Mouse (Mus musculus) lung, adult 18-20 months (tissue): ENCODE measurements around the gene Cbx4.
A peak's percentile ranks its signal among the peaks of the same experiment; 100 is the strongest.

Source experiments
- DNase-seq, 2 experiments: peaks; one replicate each; pipeline ENCODE4 v3.0.0; 2022; ENCODE audit warnings: mixed read lengths in 2 of 2

The Cbx4 gene

DNA sequence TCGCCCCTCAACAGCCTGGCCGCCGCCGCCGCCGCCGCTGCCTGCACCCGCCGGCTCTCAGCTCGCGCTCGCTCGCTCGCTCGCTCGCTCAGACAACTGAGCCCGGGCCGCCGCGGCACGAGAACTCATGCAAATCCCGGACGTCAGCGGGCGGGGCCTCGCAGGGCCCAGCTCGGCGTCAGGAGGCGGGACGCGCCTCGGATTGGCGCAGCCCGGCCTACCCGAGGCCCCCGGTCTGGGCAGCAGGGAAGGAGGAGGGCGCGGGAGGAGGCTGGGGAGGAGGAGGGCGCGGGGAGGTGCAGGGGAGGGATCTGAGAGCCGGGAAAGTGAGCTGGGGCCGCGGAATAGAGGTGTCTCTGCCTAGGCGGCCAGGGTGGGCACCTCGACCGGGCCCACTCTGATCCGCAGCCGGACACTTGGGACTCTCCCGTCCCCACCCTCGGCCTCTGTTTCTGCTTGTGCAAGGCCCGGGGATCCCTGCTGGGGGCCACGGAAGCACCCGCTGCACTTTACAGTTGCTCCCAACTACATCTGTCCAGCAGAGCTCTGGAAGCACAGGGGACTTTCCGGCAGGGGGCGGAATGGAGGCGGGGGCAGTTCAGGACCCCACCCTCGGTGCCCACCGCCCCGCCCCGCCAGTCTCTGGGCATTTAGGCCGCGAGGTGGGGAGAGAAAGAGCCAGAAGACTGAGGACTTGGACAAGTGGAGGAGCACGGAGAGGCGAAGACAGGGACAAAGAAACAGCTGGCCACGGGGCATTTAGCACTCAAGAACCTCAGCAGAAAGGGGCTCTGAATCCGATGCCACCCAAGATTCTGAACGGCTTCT is at the start of gene Cbx4:
Cbx4 (minus strand) TSS at position 78 of the 828 bp plus-strand sequence.
- DNase-seq = peak; percentile 93 to 95

DNA sequence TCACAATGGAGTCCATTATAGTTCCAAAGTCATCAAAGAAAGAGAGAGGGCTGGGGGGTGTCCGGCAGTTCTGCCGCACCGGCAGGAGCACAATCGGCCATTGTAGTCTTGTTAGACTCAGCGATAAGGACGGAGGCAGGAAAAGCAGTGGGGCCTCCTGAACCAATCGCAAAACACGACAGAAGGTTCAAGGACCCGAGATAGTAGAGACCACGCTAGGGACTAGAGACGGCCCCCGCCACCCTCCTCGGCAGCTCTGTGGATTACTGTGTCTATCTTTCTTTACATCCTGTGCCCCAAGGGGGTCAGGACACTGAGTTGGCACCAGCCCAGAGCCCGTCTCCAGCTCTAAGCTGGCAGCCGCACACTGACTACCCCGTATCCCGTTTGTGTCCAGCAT is 48.6 kb upstream of the Cbx4 start:
- no peak for DNase-seq

DNA sequence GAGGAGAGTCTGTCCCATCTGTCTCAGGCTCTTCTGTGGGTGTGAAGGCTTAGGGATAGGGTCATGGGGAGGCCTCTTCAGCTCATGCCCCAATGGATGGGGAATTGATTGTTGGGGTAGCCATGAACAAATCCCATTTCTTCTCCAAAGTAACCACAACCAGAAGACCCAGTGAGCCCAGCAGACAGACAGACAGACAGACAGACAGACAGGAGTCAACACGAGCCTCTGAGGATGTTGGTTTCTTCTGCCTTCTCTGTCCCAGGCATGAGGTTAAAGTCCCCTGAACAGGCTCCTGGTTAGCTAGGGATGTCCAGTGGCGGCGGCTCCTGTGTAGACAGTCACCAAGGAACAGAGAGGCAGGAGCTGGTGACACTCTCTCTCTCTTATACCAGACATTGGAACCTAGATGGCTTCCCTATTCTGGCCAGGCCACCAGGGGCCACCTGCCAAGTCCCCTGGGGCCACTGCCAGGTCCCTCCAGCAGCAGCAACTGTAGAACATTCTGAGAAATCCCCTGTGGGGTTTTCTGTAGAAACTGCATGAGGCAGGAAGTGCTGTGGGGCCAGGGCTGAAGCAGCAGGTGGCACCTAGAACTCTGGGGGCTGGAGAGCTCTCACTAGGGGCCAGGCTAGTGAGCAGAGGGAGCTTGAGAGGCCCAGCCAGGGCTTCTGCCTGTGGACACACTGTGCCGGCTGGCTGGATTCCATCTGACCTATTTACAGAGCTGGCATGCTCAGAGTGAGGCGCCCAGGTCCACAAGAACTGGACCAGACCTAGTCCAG is 47.6 kb upstream of the Cbx4 start:
- peak; percentile 50 to 54 for DNase-seq

DNA sequence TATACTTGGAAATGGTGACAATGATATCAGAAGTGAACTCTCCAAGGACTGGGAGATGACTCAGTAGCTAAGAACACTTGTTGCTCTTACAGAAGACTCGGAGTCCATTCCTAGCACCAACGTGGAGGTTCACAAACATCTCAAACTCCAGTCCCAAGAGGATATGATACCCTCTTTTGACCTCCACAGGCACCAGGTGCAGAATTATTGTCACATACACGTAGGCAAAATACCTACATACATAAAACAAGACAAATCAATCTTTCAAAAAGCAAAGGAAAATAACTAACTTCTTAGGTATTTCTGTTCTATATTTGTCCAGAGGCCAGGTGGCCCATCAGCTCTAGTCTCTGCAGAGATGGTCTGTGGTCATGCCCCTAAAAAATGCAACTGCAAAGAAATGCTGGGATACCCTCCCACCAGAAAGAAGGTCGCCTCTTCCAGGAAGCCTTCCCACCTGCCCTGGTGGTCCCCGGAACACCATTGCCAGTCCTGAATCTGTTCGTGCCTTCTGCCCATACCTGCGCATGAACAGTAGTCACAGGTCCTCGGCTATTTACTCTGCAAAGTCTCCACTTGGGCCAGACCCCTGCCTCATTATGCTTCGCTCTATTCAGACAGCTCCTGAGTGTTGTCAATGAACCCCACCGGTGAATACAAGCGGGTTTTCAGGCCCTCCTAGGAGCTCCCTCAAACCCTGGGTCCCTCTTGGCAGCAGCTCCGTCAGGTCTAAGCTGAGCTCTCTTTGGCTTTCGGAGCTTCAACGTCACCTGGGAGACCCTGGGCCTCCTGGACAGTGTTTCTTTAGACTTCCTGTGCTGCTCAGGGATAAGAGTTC is 46.4 kb upstream of the Cbx4 start:
- no peak for DNase-seq

DNA sequence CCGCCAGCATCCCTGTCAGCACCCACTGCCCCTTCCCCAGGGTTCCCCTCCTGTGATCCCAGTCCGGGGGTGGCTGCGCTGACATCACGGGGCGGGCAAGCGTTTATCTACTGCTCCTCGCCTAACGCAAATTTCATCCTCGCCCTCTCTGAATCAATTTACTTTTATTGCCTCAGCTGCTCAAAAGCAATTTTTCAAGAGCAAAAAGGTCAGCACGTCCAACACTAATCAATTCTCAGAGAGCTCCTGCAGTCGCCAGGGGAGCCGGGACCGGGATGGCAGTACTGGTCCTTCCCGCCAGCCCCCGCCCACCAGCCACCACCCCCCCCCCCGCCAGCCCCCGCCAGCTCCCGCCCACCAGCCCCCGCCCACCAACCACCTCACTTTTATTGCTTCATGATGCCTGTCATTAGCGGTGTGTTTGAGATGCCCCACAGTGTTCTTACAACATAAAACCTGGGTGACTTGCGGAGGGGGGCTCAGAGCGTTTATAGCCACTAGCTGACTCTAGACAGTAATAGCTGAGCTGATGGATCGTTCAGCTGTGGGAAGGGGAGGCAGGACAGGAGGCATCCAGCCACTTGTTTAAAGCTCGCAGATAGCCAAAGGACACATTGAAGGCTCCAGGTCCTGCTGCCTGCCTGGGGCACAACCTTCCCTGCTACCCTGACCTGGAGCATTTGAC is 44.2 kb upstream of the Cbx4 start:
- DNase-seq = no peak

DNA sequence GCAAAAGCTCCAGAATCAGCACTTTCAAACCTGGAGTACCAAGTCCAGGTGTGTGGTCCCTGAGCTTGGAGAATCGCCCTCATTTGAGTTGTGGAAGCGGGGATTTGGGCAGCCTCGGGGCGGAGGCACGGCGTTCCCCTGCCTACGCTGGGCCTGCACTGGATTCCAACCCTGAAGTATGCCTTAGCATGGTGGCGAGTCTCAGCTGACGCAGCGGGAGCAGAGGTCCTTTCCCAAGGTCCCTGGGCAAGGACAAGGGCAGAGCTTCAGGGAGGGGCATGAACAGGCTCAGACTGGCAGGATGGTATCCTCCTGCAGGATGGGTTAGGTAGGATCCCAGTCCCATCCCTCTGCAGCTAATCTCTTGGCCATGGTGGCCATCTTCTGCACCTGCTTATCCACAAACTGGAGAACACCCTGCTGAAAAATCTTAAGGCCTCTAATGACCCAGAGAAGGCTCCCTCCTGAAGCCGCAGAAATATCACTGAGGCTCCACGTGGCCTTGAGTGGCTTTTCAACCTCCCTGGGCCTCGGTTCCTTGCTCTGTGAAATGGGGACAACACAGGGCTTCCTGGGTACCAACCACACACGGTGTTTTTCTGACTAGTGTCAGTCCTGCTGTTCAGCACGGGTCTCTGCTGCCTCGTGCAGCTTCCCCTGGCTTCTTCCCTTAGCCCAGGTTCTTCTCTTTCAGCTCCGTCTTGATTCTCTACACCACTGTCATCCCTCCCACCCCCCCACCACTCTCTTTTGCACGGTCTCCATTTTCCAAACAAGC is 43.4 kb upstream of the Cbx4 start:
- DNase-seq = no peak

DNA sequence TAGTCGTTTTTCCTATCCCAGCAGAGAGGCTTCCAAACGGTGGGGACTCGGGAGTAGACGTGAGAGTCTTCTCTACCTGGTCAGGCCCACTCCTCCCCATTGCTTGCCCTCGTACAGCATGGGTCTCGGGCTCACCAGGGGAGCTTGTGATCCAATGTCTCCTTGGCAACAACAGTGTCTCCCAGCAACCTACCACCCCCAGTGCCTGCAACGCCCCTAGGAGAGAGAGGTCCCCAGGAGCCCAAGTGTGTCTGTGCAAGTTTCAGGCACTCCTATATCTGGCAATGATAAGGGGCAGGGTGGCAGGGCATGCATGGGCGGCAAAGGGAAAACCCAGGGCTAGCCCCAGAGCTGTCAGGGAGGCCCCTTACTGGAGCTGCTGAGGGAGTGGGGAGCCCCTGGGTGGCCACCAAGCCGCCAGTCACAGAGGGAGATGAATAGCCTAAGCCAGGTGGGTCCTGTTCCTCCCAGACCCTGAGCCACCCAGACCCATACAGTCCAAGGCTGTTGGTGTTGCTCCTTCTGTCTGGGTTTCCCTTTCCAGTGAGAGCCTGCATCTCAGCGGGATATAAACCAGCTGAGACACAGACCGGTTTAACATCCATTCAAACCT is 42.8 kb upstream of the Cbx4 start:
- DNase-seq = no peak

DNA sequence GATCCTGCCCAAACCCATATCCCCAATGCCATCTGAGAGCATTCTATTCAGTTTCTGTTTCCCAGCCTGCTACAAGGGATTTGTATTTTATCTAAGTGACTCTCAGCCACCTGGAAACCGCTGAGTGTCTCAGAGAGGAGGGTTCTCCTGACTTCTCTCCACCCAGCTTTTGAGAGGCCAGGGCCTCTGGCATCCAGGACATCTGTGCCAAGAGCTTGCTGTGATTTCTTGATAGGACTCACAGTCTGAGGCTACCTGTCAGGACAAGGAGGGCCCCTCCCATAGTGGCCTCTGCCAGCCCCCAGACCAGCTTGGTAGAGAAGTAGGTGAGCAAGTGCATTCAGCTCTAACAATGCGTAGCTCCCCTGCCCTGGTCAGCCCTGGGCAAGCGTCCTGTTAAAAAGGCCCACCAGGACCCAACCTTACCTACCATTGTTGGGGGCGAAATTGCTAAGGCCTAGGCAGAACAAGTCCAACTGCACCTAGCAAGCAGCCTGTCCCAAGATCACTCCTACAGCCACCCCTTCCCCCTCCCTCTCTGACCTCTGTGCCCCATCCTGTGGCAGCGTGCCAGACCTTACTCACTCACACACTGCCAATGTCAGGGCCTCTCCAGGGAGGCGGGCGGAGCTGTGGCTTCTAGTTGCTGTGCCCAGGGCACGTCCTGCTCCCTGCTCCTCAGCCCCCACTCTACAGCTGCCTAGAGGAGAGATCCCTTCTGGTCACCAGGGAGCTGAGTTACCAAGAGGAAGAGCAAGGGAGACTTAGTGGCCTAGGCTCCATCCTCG is 41.9 kb upstream of the Cbx4 start:
- DNase-seq = peak; percentile 87 to 92

DNA sequence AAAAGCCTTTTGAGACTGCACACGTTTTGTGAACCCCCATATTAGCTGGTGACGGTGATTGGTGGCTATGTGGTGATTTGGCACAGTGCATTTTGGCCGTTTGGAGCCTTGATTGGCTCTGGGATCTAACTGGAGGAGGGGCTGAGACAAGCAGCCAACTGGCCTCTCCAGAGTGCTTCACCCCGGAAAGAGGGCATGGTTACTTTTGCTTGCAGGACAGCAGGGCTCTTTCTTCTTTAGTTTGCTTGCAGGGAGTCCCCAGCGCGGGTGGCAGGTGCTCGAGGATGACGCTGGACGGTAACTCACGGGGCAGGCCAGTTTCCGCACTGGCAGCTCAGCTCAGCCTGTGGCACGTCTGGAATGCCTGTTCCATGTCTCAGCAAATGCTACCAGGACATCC is 41.1 kb upstream of the Cbx4 start:
- peak; percentile 34 to 54 for DNase-seq

DNA sequence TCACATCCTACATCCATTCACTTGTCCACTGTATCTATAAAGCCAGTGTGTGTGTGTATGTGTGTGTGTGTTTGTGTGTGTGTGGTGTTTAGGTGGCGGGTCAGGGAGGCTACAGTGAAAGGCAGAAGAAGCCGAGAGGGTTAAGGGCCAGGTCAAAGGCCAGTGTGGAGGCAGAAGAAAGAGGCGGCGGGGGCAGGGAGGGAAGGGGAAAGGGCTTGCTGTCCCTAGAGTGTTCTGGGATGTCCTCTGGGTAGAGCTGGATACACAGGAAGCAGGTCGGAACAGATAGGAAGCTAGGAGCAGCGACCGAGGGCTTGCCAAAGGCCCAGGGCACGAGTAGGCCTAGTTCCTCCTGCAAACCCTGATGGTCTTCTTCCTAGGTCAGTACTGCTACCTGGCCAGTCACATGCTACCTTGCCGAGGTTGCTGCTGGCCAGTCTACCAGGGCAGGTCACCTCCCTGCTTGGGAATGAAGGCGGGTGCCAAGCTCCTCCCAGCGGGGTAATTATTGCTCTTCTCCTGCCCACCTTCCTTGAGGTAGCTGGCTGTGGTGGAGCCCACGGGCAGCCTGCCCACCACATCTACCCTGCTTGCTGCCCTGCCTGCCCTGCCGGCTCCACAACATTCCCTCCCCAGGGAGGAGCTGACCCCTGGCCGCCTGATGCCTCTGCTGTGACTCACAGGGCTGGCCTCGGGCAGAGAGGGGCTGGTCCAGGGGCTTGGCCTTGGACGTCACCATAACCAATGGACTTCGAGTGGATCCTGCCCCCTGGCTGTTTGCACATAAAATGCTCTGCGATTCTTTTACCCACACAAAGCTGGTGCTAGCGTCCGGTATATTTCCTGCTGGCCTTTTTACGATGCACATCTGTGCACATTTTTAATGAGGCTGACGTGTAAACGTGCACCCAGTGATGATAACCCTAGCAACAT is 40.2 kb upstream of the Cbx4 start:
- peak; percentile 96 to 97 for DNase-seq

DNA sequence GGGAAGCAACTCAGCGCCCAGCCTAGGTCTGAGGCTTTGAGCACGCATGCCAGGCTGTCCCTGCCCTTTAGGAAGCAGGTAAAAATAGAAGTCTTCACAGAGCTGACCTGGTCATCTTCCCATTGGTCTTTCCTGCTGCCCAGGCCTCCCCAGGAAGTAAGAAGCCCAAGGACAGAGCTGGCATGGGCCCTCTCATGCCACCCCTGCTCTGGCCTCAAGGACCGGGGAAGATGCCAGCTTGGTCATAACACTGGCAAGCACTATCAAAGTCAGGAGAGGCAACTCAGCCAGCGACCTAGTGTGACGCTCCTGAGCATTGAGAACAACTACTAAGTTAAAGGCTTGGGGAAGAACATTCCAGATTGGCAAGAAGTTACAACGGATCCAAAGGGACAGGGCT is 38.5 kb upstream of the Cbx4 start:
- no peak for DNase-seq

DNA sequence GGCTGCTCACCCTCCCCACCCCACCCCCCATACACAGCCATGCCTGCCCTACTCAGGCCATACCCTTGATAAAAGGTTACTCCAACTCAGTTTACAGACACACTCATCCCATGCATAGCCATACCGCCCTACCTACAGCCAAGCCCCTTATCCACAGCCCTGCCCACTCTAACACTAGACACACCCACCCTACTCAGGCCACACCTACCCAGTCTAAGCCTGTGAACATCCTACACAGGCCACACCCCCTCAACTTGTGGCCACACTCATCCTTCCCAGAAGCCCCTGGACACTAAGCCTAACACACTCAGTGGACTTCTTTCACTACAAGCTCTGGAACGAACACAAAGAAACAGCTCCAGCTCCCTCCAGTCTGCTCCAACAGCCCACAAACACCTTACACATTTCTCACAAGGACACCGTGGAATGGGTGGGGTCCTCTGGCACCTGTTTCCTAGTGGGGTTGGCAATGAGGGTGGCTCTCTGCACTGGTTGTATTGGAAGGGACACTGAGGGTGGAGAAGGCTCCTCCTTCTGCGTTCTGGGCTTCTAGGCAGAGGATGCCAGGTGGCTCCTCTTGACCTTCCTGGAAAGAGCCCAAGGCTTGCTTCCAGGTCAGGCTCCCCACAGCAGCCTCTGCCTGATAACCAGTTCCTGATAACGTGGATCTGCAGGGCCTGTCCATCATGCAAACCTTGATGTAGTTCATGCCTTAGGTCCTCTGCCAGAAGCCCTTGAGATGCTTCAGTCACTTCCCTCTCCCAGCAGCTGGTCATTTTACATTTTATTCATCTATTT is 37.7 kb upstream of the Cbx4 start:
- peak in 1 of 2 experiments; percentile 41 for DNase-seq

DNA sequence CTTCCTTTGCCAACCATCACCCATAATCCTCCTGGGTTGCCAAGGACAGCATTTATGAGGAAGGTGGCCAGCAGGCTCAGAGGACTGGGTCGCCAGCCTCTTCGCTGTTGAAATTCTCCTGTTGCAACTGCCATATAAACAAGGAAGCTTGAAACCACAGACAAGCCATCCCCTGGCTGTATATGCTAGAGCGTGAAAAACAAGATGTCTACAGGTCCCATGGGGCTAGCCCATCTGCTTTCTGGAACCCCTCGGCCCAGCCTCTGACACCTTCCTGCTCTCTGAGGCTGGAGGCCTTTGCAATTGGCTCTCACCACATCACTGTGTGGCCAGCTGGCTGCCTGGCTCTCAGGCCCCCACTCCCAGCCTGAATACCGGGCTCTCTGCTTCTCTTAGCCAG is 36.4 kb upstream of the Cbx4 start:
- DNase-seq = peak in 1 of 2 experiments; percentile 21

DNA sequence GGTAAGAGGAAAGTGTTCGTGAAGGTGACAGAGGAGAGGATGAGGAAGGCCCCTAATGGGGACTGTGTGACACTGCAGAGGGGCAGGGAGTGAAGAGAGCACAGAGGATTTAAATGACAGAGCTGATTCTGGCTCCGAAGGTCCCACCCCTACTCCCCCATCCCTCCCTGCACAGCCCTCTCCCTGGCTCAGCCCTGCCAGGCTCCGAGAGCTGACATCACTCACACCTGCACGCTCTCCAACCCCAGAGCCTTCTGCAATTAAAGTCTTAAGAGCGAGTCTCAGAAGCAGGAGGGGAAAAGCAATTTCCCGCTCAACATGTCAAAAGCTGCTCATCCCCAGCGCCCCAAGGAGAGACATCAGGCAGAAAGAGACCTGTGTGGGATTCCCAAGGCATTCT is 32.9 kb upstream of the Cbx4 start:
- DNase-seq = no peak

DNA sequence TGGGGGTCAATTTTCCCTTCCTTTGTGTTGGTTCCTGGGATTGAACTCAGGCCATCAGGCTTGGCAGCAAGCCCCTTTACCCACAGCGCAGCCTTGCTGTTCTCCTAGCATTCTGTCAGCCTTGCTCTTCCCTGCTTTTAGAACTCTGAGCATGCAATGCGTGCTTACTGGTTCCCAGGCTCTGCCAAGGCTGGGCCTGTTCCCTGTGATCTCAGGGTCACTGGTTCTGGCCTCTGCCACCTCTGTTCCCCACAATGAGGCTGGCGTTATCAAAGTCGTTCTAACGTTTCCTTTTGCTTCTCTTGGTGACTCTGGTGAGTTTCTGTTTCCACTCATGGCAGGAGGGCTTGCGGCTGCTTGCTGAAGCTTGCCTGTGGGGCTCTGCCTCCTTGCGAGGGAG is 31.9 kb upstream of the Cbx4 start:
- DNase-seq = no peak

DNA sequence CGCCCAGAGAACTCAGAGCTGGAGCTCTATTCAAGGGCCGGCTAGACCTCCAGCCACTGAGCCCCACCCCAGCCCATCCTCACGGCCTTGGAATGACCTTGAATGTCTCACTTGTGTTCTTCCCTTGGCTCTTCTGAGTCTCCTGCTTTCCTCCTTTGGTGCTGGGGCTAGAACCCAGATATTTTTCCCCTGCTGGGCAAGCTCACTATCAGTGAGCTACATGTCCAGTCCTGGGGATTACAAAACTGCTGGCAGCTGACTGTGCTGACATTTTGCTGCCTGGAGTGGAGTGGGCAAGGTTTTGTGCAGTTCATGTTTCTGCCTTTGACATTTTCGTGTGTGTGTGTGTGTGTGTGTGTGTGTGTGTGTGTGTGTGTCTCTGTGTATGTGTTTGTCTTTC is 31.0 kb upstream of the Cbx4 start:
- DNase-seq = no peak

DNA sequence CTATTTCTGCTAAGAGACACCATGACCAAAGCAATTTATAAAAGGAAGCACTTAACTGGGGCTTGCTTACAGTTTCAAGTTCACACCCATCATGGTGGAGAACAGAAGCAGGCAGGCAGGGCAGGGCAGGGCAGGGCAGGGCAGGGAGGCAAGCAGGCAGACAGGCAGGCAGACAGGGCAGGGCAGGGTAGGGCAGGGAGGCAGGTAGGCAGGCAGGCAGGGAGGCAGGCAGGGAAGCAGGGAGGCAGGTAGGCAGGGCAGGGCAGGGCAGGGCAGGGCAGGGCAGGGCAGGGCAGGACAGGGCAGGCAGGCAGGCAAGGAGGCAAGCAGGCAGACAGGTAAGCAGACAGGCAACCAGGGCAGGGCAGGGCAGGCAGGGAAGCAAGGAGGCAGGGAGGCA is 26.7 kb upstream of the Cbx4 start:
- no peak for DNase-seq

DNA sequence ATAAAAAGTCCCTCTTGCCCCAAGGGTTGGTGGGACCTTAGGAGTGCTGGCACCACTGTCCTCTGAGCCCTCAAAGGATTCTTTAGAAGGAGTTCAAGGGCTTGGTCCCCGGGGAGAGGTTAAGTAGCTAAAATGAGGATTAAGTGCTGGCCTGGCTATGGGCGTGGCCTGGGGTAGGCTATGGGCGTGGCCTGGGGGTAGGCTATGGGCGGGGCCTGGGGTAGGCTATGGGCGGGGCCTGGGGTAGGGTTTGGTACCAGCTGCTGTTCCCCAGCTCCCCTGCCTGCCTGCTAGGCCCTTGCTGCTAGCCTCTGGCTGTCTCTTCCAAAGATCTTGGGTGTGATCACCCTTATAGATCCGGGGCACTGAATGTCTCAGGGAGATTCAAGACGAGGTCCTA is 25.3 kb upstream of the Cbx4 start:
- peak in 1 of 2 experiments; percentile 33 for DNase-seq
